Mouse (Mus musculus): ENCODE results near the gene Lctl.

DNA sequence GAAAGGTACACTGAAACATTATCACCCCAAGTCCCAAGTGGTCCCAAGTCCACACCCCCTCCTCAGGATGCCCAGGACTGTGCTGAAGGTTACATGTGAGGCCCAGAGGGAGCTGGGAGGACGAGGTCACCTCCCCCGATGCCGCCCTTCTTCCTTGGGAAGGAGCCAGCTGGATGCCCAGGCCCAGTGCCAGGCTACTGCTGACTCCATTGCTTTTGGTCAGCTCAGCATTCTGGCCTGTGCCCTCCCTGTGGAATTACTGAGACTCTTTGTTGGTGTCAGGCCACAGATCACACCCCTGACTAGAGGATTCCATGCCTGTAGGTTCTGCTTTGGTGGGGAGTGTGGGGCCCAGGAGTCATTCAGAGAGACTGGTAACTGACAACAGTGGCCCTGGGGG, at the start of gene Lctl:
- TF ChIP-seq GATA1 (IDR thresholded peaks at IDR 0.05; ENCODE audit: borderline replicate concordance, low read length) (no peak), FLI1 (IDR thresholded peaks at IDR 0.05; ENCODE audit: low read length) (no peak)
